Mouse (Mus musculus): ENCODE measurements around the gene Kiss1r. TPM values are rescaled to one million over a fixed set of nuclear protein-coding genes. Genes with fewer than 3 reads are reported as not detected.

Kiss1r gene
- polyA plus RNA-seq, 1 experiment = 4.1 TPM

GRCm38 (mm10) chr10:79900951-79901410, 15.8 kb upstream of the Kiss1r start:
- peak; percentile 86 for DNase-seq (ENCODE audit: low read depth)

GRCm38 (mm10) chr10:79906712-79907111, 10.1 kb upstream of the Kiss1r start:
- DNase-seq (ENCODE audit: low read depth) = no peak
- TF ChIP-seq POLR2A (IDR thresholded peaks at IDR 0.05; ENCODE audit: borderline replicate concordance, extremely low read depth, insufficient read depth, insufficient read length, poor library complexity, severe bottlenecking) = no peak
- TF ChIP-seq CTCF (IDR thresholded peaks at IDR 0.05; ENCODE audit: borderline replicate concordance, extremely low read depth, insufficient read depth, insufficient read length) = no peak

More at GRCm38 (mm10) chr10:79900951-79901410, 15.8 kb upstream of the Kiss1r start:
- TF ChIP-seq CTCF (IDR thresholded peaks at IDR 0.05; ENCODE audit: borderline replicate concordance, extremely low read depth, insufficient read depth, insufficient read length) = peak; percentile 47
- TF ChIP-seq POLR2A (IDR thresholded peaks at IDR 0.05; ENCODE audit: borderline replicate concordance, extremely low read depth, insufficient read depth, insufficient read length, poor library complexity, severe bottlenecking) = no peak

- no peak for DNase-seq (ENCODE audit: low read depth)
- TF ChIP-seq POLR2A (IDR thresholded peaks at IDR 0.05; ENCODE audit: borderline replicate concordance, extremely low read depth, insufficient read depth, insufficient read length, poor library complexity, severe bottlenecking) (no peak), CTCF (IDR thresholded peaks at IDR 0.05; ENCODE audit: borderline replicate concordance, extremely low read depth, insufficient read depth, insufficient read length) (no peak)
These were observed 9.4 kb upstream of the Kiss1r start for GRCm38 (mm10) chr10:79907415-79907814.

- peak; percentile 98 for DNase-seq (ENCODE audit: low read depth)
- peak; percentile 85 for TF ChIP-seq POLR2A (IDR thresholded peaks at IDR 0.05; ENCODE audit: borderline replicate concordance, extremely low read depth, insufficient read depth, insufficient read length, poor library complexity, severe bottlenecking)
- no peak for TF ChIP-seq CTCF (IDR thresholded peaks at IDR 0.05; ENCODE audit: borderline replicate concordance, extremely low read depth, insufficient read depth, insufficient read length)
These were observed 8.3 kb upstream of the Kiss1r start, which contains the start of gene Med16 for GRCm38 (mm10) chr10:79908167-79909091. TSS of gene Med16 (minus strand) at chr10:79908923.

GRCm38 (mm10) chr10:79909092-79909922, 7.5 kb upstream of the Kiss1r start:
- no peak for DNase-seq (ENCODE audit: low read depth)
- TF ChIP-seq CTCF (IDR thresholded peaks at IDR 0.05; ENCODE audit: borderline replicate concordance, extremely low read depth, insufficient read depth, insufficient read length) (no peak), POLR2A (IDR thresholded peaks at IDR 0.05; ENCODE audit: borderline replicate concordance, extremely low read depth, insufficient read depth, insufficient read length, poor library complexity, severe bottlenecking) (no peak)

GRCm38 (mm10) chr10:79910556-79910955, 6.2 kb upstream of the Kiss1r start, which contains the start of gene Gm26602:
TSS of gene Gm26602 (plus strand) at chr10:79910856.
- no peak for DNase-seq (ENCODE audit: low read depth)
- no peak for TF ChIP-seq POLR2A (IDR thresholded peaks at IDR 0.05; ENCODE audit: borderline replicate concordance, extremely low read depth, insufficient read depth, insufficient read length, poor library complexity, severe bottlenecking)
- no peak for TF ChIP-seq CTCF (IDR thresholded peaks at IDR 0.05; ENCODE audit: borderline replicate concordance, extremely low read depth, insufficient read depth, insufficient read length)

GRCm38 (mm10) chr10:79912412-79912811, 4.4 kb upstream of the Kiss1r start:
- TF ChIP-seq POLR2A (IDR thresholded peaks at IDR 0.05; ENCODE audit: borderline replicate concordance, extremely low read depth, insufficient read depth, insufficient read length, poor library complexity, severe bottlenecking) = no peak
- TF ChIP-seq CTCF (IDR thresholded peaks at IDR 0.05; ENCODE audit: borderline replicate concordance, extremely low read depth, insufficient read depth, insufficient read length) = no peak
- no peak for DNase-seq (ENCODE audit: low read depth)

- TF ChIP-seq POLR2A (IDR thresholded peaks at IDR 0.05; ENCODE audit: borderline replicate concordance, extremely low read depth, insufficient read depth, insufficient read length, poor library complexity, severe bottlenecking) = no peak
- TF ChIP-seq CTCF (IDR thresholded peaks at IDR 0.05; ENCODE audit: borderline replicate concordance, extremely low read depth, insufficient read depth, insufficient read length) = no peak
These were observed 2.4 kb upstream of the Kiss1r start for GRCm38 (mm10) chr10:79914131-79914947.

GRCm38 (mm10) chr10:79914948-79915596, 1.7 kb upstream of the Kiss1r start:
- DNase-seq (ENCODE audit: low read depth) = peak; percentile 14
- no peak for TF ChIP-seq CTCF (IDR thresholded peaks at IDR 0.05; ENCODE audit: borderline replicate concordance, extremely low read depth, insufficient read depth, insufficient read length)

More at GRCm38 (mm10) chr10:79914131-79914947, 2.4 kb upstream of the Kiss1r start:
- peak; percentile 71 for DNase-seq (ENCODE audit: low read depth)

GRCm38 (mm10) chr10:79916081-79916480, 690 bp upstream of the Kiss1r start:
- no peak for DNase-seq (ENCODE audit: low read depth)

More at GRCm38 (mm10) chr10:79916081-79916480, 690 bp upstream of the Kiss1r start:
- no peak for TF ChIP-seq POLR2A (IDR thresholded peaks at IDR 0.05; ENCODE audit: borderline replicate concordance, extremely low read depth, insufficient read depth, insufficient read length, poor library complexity, severe bottlenecking)
- TF ChIP-seq CTCF (IDR thresholded peaks at IDR 0.05; ENCODE audit: borderline replicate concordance, extremely low read depth, insufficient read depth, insufficient read length) = no peak
